Mouse (Mus musculus): ENCODE data around the gene Ppp1r1b.

DNA sequence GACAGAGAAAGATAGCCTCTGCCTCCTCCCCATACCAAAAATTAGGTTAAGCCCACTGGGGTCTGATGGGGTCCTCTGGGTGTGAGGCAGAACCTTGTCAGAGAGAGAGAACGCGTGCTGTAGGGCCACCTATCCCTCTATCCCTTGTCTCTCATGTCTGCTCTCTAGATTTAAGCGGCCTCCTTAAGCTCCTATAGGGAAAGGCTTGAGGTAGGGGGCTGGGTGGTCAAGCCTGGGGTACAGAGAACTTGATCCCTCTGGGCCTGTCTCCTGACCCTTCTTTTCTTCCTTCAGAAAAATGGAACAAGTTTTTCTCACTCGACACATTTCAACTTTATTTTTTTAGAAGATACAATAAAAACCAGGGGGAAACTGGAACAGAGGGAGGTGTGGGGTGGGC, 15.4 kb upstream of the Ppp1r1b start:
- TF ChIP-seq CTCF (IDR thresholded peaks at IDR 0.05; ENCODE audit: low read depth) = no peak
- no peak for TF ChIP-seq EP300 (IDR thresholded peaks at IDR 0.05; ENCODE audit: low read depth)
